Mouse (Mus musculus) neural tube, embryonic 10.5 days (tissue): ENCODE data around the gene Ghitm.

Source experiments
- DNase-seq: peaks from one replicate; pipeline ENCODE4 v3.0.0-alpha.2; 2017; ENCODE audit warnings: low spot score; ENCODE audit errors: extremely low spot score

Ghitm gene

DNA sequence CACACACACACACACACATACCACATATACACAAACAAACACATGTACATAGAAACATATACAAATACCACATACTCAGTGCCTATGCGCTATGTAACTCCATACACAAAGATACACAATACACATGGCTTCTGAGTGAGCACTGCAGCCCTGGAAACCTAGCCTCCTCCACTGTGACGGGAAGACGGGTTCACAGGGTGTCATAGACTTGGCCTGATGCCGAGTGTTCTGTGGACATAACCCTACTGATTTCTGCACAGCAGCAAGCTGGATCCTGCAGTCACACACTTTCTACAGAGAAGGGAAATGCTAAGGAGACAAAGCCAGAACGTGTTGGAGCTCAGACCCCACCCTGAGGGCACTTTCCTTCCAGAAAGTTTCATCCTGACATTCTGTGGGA lies 30.3 kb downstream of the Ghitm start:
- DNase-seq: no peak

DNA sequence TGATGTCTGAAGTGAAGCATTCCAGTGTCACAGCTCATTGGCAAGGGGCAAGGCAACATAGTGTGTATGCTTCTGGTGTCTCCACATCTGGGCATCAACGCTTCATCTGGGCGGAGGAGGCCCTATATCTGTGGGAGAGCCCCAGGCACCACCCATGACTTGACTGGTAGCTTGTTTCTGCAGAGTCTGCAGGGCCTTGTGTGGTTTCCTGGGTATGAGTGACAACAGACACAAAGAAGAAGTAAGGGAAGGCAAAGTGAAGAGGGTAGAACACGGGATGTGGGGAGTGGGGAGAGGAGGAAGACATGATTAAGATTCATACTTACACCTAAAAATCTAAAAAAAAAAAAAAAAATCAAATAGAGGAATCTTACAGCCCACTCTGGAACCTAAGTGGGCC lies 32.6 kb downstream of the Ghitm start:
- no peak for DNase-seq

DNA sequence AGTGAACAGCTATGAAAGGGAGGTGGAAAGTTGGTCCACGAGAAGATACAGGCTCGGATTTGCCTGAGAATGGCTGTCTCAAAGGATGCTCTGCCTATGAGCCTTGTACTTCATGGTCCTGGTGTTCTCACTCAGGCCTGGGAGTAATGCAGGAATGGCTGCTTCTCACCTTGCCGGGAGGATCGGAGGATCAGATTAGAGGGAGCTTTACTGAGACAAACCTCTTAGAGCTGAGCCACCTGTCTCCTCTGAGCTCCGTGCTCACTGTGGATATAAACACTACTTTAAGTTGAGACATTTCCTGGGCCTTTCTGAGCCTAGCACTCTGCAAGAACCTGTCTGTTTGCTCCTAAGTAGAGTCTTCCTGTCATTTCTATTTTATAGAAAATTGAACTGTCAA lies 33.5 kb downstream of the Ghitm start:
- no peak for DNase-seq

DNA sequence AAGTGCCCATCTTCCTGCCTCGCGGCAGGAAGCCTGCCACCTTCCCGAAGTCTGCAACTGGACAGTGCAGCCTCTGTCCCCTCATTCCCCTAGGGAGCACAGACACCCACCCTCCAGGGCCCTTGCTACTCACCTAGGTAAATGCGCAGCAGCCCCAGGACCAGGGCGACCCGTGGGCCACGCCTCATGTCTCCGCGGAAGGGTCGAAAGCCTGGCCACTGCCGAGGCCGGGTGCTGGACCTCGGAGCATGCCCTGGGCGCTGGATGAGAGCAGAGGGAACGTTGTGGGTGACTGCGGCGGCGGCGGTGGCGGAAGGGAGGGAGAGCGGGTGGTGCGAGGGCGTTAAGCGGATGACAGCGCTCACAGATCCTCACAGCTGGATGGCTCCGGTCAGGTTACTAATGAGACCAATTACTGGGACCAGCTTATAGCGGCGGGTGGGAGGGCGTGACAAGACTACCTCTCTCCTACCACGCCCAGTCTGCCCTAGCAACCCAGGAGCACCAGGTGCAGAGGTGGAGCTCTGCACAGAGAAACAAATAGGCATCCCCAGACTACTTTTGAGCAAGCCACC lies 37.0 kb downstream of the Ghitm start, which contains the start of gene Cdhr1:
Cdhr1 (minus strand) TSS at position 392 of the 575 bp plus-strand sequence.
- peak; percentile 48 for DNase-seq

DNA sequence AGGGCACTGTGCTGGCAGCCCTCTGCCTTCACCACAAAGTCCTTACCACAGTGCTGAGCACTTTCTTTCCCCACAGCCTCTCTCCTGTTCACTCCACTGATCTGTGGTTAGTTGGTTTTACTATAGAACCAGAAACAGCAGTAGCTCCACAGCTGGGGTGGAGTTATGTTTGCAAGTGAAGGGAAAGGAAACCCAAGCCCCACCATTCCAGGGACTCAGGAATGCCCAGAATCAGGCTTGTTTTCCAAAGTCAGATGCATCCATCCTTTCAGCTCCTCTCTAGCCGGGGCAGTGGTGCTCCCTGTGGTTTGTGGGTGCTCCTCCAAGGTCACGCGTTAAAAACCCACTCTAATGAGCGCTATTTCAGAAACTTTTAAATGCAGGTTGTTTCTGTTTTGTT lies 39.5 kb downstream of the Ghitm start:
- DNase-seq: no peak

DNA sequence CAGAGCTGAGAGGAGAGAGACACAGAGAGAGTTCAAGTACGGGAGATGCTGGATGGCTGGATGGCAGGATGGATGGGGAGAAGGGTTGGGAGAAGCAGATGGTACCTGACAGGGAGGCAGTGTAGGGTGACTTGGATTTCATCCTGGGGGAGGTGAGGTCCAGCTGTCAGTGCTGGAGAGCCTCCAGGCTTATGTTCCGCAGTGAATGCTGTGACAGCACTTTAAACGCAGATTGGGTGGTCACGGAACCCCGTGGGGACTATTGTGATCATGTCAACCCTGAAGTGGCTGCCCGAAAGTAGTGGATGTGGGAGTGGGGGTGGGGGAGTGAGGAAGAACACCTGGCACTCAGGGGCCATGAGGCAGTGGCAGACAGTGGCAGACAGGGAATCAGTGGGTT lies 40.6 kb downstream of the Ghitm start:
- no peak for DNase-seq

DNA sequence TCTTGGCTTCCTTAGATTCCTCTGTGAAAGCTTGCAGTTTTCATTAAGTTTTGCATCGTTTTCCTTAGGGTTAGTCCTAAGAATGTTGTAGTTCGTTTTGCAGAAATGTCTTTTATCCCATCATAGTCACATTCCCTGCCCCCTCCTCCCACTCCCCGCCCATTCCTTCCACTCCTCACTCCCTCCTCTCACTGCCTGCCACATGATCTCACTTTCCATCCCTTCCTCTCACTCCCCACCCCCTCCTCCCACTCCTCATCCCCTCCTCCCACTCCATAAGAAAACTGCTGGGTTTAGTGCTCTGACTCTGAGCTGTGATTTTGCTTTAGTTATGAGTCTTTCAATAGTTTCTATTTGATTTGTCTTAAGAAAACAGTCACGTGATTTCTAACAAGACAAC lies 51.3 kb downstream of the Ghitm start:
- DNase-seq: no peak

DNA sequence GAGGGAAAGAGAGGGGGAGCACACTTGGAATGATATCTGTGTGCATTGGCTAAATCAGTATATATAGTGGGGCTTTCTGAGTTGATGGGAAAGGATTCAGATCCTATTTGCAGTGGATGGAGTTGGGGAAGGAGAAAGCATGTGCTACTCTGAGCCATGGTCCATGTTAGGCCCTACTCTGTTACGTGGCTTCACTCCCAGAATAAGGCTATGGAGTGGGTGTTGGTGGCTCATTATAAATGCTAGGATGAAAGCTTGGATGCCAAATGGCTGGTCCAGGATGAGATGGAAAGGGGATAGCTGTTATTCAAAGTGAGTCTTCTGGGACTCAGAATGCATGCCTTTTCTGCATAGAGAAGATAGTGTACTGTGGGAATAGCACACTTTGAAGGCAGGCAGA lies 54.3 kb downstream of the Ghitm start:
- DNase-seq: no peak
